Mouse (Mus musculus): ENCODE data around the gene Fcho1. TPM values are rescaled to one million over a fixed set of nuclear protein-coding genes. Genes with fewer than 3 reads are reported as not detected.
"Not testable (repeated sequence)": the region's sequence is repeated elsewhere in the genome, so short reads cannot be mapped to it uniquely, and the experiment has no call there.

Fcho1 gene
- polyA plus RNA-seq (2015; fragmentation: Nextera tagmentation; extraction: Ambion mirVana) = 4.3 and 5.5 TPM in 2 replicates

- Histone ChIP-seq H3K4me3 (peak within 1 kb of the TSS; percentile 55), H3K27me3 (peaks cover 60% of the 10 kb centered on the region), H3K4me1 (peaks cover 21% of the 10 kb centered on the region), H3K36me3 (no peaks in the 10 kb centered on the region), H3K9ac (peak within 1 kb of the TSS; percentile 67), H3K27ac (no peak within 1 kb of the TSS), H3K4me2 (peak within 1 kb of the TSS; percentile 80), H3K9me3 (no peaks in the 10 kb centered on the region)
- 1% methylated on average over 53 of the region's 54 CpGs for WGBS
- peak; percentile 52; the same call in 1 of the 2 replicates for ATAC-seq (ENCODE audit: insufficient number of reproducible peaks, insufficient read depth, low FRiP score, low TSS enrichment, low read depth)
Observed at GRCm38 (mm10) chr8:71725122-71725924, at the start of gene Fcho1. Gene Fcho1, minus strand, starts transcription at chr8:71725716.

- Histone ChIP-seq H3K9me3 (peaks cover 12% of the 10 kb centered on the region), H3K27ac (no peak overlapping the region), H3K27me3 (no peaks in the 10 kb centered on the region), H3K4me2 (no peak overlapping the region), H3K4me1 (no peaks in the 10 kb centered on the region), H3K36me3 (no peaks in the 10 kb centered on the region), H3K9ac (no peak overlapping the region), H3K4me3 (no peak overlapping the region)
- no peak for ATAC-seq (ENCODE audit: insufficient number of reproducible peaks, insufficient read depth, low FRiP score, low TSS enrichment, low read depth)
- 91% methylated on average over 15 of the region's 15 CpGs for WGBS
Observed at GRCm38 (mm10) chr8:71771336-71771735, 45.8 kb upstream of the Fcho1 start.

DNA sequence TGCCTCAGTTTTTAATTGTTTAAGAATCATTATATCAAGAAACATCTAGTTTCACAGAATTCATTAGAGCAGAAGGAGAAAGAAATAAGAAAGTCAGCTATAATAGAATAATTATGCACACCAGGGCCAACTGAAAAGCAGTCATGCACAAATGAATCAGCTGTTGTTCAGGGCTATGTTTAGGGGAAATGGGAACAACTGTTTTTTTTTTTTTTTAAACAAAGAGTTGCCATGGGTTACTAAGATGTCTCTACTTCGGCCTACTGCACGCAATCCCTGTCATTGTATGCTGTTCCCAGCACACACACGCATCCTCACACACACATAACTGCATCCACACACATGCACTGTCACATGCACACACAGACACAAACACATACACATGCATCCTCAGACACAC lies 33.3 kb upstream of the Fcho1 start:
- H3K4me2 ChIP-seq = no peak overlapping the region
- H3K36me3 ChIP-seq = no peaks in the 10 kb centered on the region
- no peak overlapping the region for H3K4me3 ChIP-seq
- 86% methylated on average over 3 of the region's 3 CpGs for WGBS
- ATAC-seq (ENCODE audit: insufficient number of reproducible peaks, insufficient read depth, low FRiP score, low TSS enrichment, low read depth) = no peak
- H3K4me1 ChIP-seq = no peaks in the 10 kb centered on the region
- no peak overlapping the region for H3K27ac ChIP-seq
- H3K9ac ChIP-seq = no peak overlapping the region
- no peaks in the 10 kb centered on the region for H3K9me3 ChIP-seq
- H3K27me3 ChIP-seq = no peaks in the 10 kb centered on the region

- H3K4me3 ChIP-seq, H3K4me2 ChIP-seq: not testable (repeated sequence)
- 72% methylated on average over 7 of the region's 7 CpGs for WGBS
Observed at GRCm38 (mm10) chr8:71752881-71753552, 27.5 kb upstream of the Fcho1 start.

DNA sequence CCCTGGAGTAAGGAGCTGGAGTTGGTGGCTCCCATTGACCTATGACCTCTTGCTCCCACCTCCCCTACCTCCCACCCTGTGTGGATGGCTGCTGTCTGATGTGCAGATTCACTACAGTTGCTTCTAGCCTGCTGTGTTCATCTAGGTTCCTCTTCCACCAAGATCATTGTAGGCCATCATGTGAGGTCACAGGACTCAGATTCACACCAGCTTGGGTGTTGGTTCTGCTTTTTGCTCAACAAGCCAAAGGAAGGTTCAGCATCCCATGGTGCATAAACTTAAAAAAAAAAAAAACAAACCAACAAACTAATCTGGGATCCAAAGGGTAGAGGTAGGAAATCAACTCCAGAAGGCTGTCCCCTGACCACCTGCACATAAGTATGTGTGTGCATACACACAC lies 26.7 kb upstream of the Fcho1 start:
- not testable (repeated sequence) for H3K9me3 ChIP-seq; H3K4me2 ChIP-seq; H3K27me3 ChIP-seq; H3K4me3 ChIP-seq; H3K4me1 ChIP-seq; ATAC-seq (ENCODE audit: insufficient number of reproducible peaks, insufficient read depth, low FRiP score, low TSS enrichment, low read depth); H3K27ac ChIP-seq; H3K9ac ChIP-seq; H3K36me3 ChIP-seq

More at GRCm38 (mm10) chr8:71752881-71753552, 27.5 kb upstream of the Fcho1 start:
- not testable (repeated sequence) for H3K9ac ChIP-seq; H3K9me3 ChIP-seq; H3K27me3 ChIP-seq; ATAC-seq (ENCODE audit: insufficient number of reproducible peaks, insufficient read depth, low FRiP score, low TSS enrichment, low read depth); H3K27ac ChIP-seq; H3K36me3 ChIP-seq; H3K4me1 ChIP-seq

DNA sequence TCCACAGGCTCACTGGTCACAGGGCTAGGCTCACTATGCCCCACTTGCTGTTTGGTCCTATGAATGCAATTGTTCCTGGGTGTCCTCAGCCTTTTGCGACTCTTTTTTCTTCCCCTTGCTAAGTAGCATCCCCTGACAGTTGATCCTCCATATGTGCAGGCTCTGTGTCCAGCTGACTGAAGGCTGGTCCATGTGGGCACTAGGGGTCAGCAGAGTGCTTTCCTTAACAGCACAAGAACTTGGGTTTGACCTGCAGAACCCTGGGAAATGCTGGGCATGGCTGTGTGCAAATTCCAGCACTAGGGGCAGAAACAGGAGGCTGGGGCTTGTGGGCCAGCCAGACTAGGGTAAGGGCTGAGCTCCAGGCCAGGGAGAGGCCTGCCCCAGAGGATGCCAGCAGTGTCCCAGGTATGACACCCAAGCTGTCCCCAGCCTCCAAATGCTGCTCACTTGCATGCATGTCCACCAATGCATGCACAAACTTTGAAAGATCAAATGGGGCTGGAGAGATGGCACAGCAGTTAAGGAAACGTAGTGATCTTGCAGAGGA lies 25.9 kb upstream of the Fcho1 start:
- H3K27ac ChIP-seq, H3K4me2 ChIP-seq, H3K9ac ChIP-seq, H3K27me3 ChIP-seq, H3K4me3 ChIP-seq, H3K36me3 ChIP-seq, H3K9me3 ChIP-seq, H3K4me1 ChIP-seq: not testable (repeated sequence)
- 0 out of 2 replicates have a peak, but pooled peaks have one; percentile 20 for ATAC-seq (ENCODE audit: insufficient number of reproducible peaks, insufficient read depth, low FRiP score, low TSS enrichment, low read depth)
- 61% methylated on average over 2 of the region's 2 CpGs for WGBS

DNA sequence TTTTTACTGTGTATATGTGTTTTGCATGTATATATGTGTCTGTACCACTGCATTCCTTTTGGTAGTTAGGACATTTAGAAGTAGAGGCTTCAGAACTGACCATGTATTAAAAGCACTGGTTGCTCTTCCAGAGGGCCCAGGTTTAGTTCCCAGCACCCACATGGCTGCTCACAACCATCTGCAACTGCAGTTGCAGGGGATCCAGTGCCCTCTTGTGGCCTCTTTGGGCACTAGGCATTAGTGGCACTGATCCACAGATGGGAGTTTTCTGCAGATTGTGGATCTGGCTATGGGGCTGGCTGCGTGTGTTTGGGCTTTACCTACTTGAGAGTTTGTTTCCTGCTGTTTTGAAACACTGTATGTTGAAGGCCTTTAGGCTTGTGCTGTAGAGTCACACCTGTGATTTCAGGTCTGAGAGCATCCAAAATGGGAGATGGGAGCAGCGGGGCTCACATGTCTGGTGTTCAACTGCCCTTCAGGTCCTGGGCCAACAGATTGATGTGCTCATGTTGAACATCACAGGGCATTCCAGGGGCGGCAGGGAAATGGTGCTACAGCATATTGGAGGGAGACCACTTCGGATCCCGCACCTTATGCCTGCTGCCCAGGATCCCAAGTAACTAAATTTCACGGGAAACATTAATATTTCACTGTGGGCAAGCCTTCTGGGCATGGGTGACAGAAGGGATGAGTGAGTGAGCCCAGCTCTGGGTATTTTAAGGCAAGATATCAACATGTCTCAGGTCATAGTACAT lies 24.0 kb upstream of the Fcho1 start:
- H3K27me3 ChIP-seq; H3K9me3 ChIP-seq; H3K4me2 ChIP-seq; H3K27ac ChIP-seq; H3K4me1 ChIP-seq; H3K36me3 ChIP-seq; H3K4me3 ChIP-seq; H3K9ac ChIP-seq; ATAC-seq (ENCODE audit: insufficient number of reproducible peaks, insufficient read depth, low FRiP score, low TSS enrichment, low read depth): not testable (repeated sequence)
- 80% methylated on average over 6 of the region's 6 CpGs for WGBS

- ATAC-seq (ENCODE audit: insufficient number of reproducible peaks, insufficient read depth, low FRiP score, low TSS enrichment, low read depth); H3K9ac ChIP-seq; H3K4me3 ChIP-seq: not testable (repeated sequence)
Observed at GRCm38 (mm10) chr8:71747082-71747481, 21.6 kb upstream of the Fcho1 start.

GRCm38 (mm10) chr8:71745322-71745721 lies 19.8 kb upstream of the Fcho1 start:
- Histone ChIP-seq H3K4me3 (no peak overlapping the region), H3K36me3 (no peaks in the 10 kb centered on the region), H3K27ac (no peak overlapping the region), H3K4me2 (no peak overlapping the region), H3K9me3 (0 out of 2 replicates have a peak, but pooled peaks cover 2% of the 10 kb centered on the region), H3K27me3 (peaks cover 14% of the 10 kb centered on the region), H3K9ac (no peak overlapping the region), H3K4me1 (peaks cover 7% of the 10 kb centered on the region)
- WGBS = 89% methylated on average over 1 of the region's 1 CpGs
- no peak for ATAC-seq (ENCODE audit: insufficient number of reproducible peaks, insufficient read depth, low FRiP score, low TSS enrichment, low read depth)

More at GRCm38 (mm10) chr8:71747082-71747481, 21.6 kb upstream of the Fcho1 start:
- not testable (repeated sequence) for H3K27ac ChIP-seq, H3K27me3 ChIP-seq, H3K9me3 ChIP-seq, H3K4me1 ChIP-seq, H3K36me3 ChIP-seq, H3K4me2 ChIP-seq

DNA sequence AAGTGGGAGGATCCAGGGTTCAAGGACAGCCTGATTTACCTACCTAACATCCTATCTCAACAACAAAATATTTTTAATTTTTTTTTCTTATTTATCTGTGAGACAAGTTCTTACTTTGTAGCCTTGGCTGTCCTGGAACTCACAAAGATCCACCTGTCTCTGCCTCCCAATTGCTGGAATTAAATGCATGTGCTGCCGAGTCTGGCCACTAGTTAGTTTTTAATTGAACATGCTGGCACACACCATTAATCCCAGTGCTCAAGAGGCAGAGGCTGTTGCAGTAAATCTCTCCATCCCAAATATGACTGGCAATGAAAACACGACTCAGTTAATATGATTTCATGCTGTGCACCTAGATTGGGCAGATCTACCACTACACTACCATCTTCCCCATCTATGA lies 17.3 kb upstream of the Fcho1 start:
- Histone ChIP-seq H3K27me3 (peaks cover 14% of the 10 kb centered on the region), H3K36me3 (no peaks in the 10 kb centered on the region), H3K4me1 (peaks cover 7% of the 10 kb centered on the region), H3K9ac (no peak overlapping the region), H3K4me2 (no peak overlapping the region), H3K4me3 (no peak overlapping the region), H3K9me3 (no peaks in the 10 kb centered on the region), H3K27ac (no peak overlapping the region)
- no peak for ATAC-seq (ENCODE audit: insufficient number of reproducible peaks, insufficient read depth, low FRiP score, low TSS enrichment, low read depth)
- 61% methylated on average over 2 of the region's 2 CpGs for WGBS

DNA sequence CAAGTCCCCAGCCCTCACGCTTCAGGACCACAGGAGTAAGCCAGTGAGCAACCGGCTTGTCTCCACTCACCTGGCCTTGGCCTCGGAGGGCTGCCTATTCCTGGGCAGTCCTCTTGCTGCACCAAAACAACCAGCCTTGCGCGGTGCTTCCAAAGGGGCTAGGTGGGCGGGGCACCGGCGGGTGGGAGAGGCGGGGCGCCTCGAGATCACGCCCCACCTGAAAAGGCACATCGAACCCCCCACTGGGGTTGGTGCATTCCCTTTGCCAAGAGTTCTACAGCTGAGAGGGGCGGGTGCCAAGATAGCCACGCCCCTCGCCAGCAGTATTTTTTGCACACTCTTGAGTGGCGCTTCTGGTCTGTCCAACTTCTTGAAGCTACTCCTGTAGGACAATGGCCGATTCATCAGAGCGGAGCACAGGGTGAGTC lies 16.2 kb upstream of the Fcho1 start:
- Histone ChIP-seq H3K27me3 (peaks cover 14% of the 10 kb centered on the region), H3K4me3 (peak overlapping the region; percentile 11; the same call in 1 of the 2 replicates), H3K9ac (0 out of 2 replicates have a peak overlapping the region, but pooled peaks have one; percentile 40), H3K4me1 (peaks cover 7% of the 10 kb centered on the region), H3K9me3 (no peaks in the 10 kb centered on the region), H3K27ac (no peak overlapping the region), H3K4me2 (peak overlapping the region; percentile 54), H3K36me3 (no peaks in the 10 kb centered on the region)
- 5% methylated on average over 19 of the region's 19 CpGs for WGBS
- ATAC-seq (ENCODE audit: insufficient number of reproducible peaks, insufficient read depth, low FRiP score, low TSS enrichment, low read depth) = peak; percentile 17; the same call in 1 of the 2 replicates
